Mouse (Mus musculus): ENCODE data around the gene Nms.

GRCm38 (mm10) chr1:38987080-38987864 is 48.3 kb downstream of the Nms start:
- TF ChIP-seq GATA1 (IDR thresholded peaks at IDR 0.05; ENCODE audit: low read length) (no peak), TAL1 (IDR thresholded peaks at IDR 0.05; ENCODE audit: low read length) (no peak)

Measured in erythroblast, embryonic 14.5 days (primary cell).